Mouse (Mus musculus): Measurements from ENCODE around the gene Atp6v1fnb. TPM values are rescaled to one million over a fixed set of nuclear protein-coding genes. Genes with fewer than 3 reads are reported as not detected.

Atp6v1fnb gene
- polyA plus RNA-seq, 2 experiments from 2014 or later = not detected

Other genes starting within 250 kb of the Atp6v1fnb start
- 10 to 100 TPM; 32.4 to 37.1 TPM for gene Hilpda, start 198.9 kb upstream of the Atp6v1fnb start, polyA plus RNA-seq (2017; shearing (Covaris generic))
- gene Fam71f2, start 191.8 kb upstream of the Atp6v1fnb start, polyA plus RNA-seq (2017; shearing (Covaris generic)) = under 1 TPM in 1 of 2 experiments, not detected in 1; 0.44 TPM
- gene Fam71f1, start 152.3 kb upstream of the Atp6v1fnb start, polyA plus RNA-seq (2017; shearing (Covaris generic)) = not detected
- 10 to 100 TPM; 57.9 to 68.6 TPM for gene Calu, start 123.4 kb upstream of the Atp6v1fnb start, polyA plus RNA-seq (2017; shearing (Covaris generic))
- under 1 TPM; 0.38 to 0.62 TPM for gene Opn1sw, start 83.0 kb upstream of the Atp6v1fnb start, polyA plus RNA-seq (2017; shearing (Covaris generic))
- under 1 TPM in 1 of 2 experiments, not detected in 1; 0.51 TPM for gene Ccdc136, start 75.1 kb upstream of the Atp6v1fnb start, polyA plus RNA-seq (2017; shearing (Covaris generic))
- gene Flnc, start 38.2 kb upstream of the Atp6v1fnb start, polyA plus RNA-seq (2017; shearing (Covaris generic)) = not detected
- 100 to 1,000 TPM; 325 to 332 TPM for gene Atp6v1f, start 3.7 kb upstream of the Atp6v1fnb start, polyA plus RNA-seq (2017; shearing (Covaris generic))
- under 1 TPM in 1 of 2 experiments, not detected in 1; 0.38 TPM for gene Kcp, start 36.5 kb downstream of the Atp6v1fnb start, polyA plus RNA-seq (2017; shearing (Covaris generic))
- gene Irf5, start 55.2 kb downstream of the Atp6v1fnb start, polyA plus RNA-seq (2017; shearing (Covaris generic)) = 10 to 100 TPM; 24.8 to 32.7 TPM
- 100 to 1,000 TPM in 1 of 2 experiments, 10 to 100 TPM in 1; 67.5 to 110 TPM for gene Tnpo3, start 138.4 kb downstream of the Atp6v1fnb start, polyA plus RNA-seq (2017; shearing (Covaris generic))
- under 1 TPM in 1 of 2 experiments, not detected in 1; 0.20 TPM for gene Tspan33, start 222.8 kb downstream of the Atp6v1fnb start, polyA plus RNA-seq (2017; shearing (Covaris generic))

Measured in CD4-positive, CD25-positive, alpha-beta regulatory T cell, adult 4 months (primary cell).